Mouse (Mus musculus): ENCODE measurements around the gene Sidt2. TPM values are rescaled to one million over a fixed set of nuclear protein-coding genes. Genes with fewer than 3 reads are reported as not detected.

The Sidt2 gene
- polyA plus RNA-seq, 1 experiment from 2014 or later = 37.6 TPM

DNA sequence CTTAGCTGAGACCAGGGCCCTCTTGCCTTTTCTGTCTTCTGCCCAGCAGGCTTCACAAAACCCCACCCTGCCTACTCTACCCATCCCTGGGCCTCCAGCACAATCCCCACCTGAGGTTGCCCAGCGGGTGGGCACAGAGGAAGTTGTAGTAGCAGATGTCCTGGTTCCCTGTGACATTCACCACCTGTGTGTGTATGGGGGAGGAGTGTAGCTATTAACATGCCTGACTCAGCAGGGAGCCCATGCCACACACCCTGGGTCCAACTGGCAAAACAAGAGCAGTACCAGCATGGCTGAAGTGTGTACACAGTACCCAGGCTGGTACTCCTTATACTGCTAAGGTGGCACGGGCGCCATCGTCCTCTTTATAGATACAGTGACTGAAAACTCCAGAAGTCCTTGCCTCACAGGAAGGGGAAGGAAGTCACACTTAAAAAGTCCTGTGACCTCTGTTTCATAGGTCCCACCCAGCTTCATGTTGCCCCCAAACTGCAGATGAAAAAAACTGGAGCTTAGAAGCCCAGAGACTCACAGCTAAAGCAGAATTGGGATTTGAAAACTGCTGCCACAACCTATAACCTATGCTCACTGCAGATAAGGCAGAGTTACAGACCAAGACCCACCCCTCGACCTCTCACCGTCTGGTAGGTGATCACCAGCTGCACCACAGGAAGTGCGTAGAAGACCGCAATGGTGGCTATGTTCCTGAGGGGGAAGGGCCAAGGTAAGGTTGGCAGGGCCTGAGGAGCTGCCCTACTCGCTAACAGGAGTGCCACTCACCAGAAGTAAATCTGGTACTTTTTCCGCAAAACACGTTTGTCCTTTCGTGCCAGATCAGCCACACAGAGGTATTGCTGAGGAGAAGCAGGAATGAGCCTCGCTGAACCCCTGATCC, 10.3 kb downstream of the Sidt2 start:
- H3K9me3 ChIP-seq = no peaks in the 10 kb centered on the region
- H3K27ac ChIP-seq (replicated peaks) = no peak overlapping the region
- no peaks in the 10 kb centered on the region for H3K27me3 ChIP-seq
- H3K4me2 ChIP-seq (replicated peaks) = no peak overlapping the region
- H3K36me3 ChIP-seq = peaks cover 56% of the 10 kb centered on the region
- no peak overlapping the region for H3K9ac ChIP-seq (replicated peaks)
- no peak for ATAC-seq (replicated peaks)
- no peak overlapping the region for H3K4me3 ChIP-seq
- 88% methylated on average over 13 of the region's 13 CpGs for WGBS
- no peaks in the 10 kb centered on the region for H3K4me1 ChIP-seq

DNA sequence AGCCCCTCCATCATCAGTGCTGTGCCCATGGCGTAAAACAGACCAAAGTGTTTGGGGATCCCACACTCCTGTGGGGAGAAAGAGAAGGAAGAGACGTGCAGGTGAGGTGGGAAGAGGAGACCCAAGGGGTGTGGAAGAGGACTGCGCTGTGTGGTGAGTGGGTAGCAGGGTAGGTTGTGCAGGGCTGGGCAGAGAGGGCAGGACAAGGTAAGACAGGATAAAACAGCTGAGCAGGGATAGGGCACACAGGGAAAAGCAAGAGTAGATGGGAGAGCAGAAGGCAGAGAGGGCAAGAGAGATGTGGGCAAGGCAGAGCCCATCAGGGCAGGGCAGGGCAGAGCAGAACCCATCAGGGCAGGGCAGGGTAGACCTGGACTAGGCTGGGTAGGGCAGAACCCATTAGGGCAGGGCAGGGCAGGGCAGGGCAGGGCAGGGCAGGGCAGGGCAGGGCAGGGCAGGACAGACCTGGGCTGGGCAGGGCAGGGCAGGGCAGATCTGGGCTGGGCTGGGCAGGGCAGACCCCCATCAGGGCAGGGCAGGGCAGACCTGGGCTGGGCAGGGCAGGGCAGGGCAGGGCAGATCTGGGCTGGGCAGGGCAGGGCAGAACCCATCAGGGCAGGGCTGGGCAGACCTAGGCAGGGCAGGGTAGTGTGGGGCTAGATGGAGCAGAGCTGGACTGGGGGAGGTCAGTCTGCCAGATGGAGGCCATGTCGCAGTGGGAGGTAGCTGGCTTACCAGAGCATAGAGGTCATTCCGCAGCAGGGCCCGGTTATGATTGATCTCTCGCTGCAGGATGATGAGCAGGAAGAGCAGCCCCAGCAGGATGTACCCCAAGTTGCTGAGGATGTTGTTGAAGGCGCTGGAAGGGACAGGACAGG, 11.2 kb downstream of the Sidt2 start:
- Histone ChIP-seq H3K27ac (replicated peaks) (no peak overlapping the region), H3K9me3 (no peaks in the 10 kb centered on the region), H3K27me3 (no peaks in the 10 kb centered on the region), H3K9ac (replicated peaks) (no peak overlapping the region), H3K4me1 (no peaks in the 10 kb centered on the region), H3K4me2 (replicated peaks) (no peak overlapping the region), H3K36me3 (peaks cover 50% of the 10 kb centered on the region), H3K4me3 (no peak overlapping the region)
- WGBS = 89% methylated on average over 8 of the region's 8 CpGs
- ATAC-seq (replicated peaks) = no peak

DNA sequence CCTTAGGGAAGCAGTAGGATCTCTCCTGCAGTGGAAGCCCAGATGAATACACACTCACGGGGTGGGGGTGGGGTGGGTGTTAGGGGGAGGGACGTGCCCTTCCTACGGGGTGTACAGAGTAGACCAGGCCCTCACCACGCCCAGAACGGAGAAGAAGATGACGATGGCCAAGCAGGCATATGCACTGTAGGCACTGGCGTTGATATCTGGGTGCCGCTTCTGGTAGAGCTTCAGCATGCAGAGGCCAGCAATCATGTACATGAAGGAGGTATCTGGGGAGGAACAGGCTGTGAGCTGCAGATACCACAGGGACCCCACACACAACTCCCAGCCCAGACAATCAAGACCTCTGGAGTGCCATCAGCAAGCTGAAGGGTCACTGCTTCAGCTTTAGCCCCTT, 12.1 kb downstream of the Sidt2 start:
- Histone ChIP-seq H3K27ac (replicated peaks) (no peak overlapping the region), H3K9me3 (no peaks in the 10 kb centered on the region), H3K9ac (replicated peaks) (no peak overlapping the region), H3K4me1 (no peaks in the 10 kb centered on the region), H3K4me3 (no peak overlapping the region), H3K27me3 (no peaks in the 10 kb centered on the region), H3K36me3 (peaks cover 54% of the 10 kb centered on the region), H3K4me2 (replicated peaks) (no peak overlapping the region)
- no peak for ATAC-seq (replicated peaks)
- WGBS = 95% methylated on average over 8 of the region's 8 CpGs

DNA sequence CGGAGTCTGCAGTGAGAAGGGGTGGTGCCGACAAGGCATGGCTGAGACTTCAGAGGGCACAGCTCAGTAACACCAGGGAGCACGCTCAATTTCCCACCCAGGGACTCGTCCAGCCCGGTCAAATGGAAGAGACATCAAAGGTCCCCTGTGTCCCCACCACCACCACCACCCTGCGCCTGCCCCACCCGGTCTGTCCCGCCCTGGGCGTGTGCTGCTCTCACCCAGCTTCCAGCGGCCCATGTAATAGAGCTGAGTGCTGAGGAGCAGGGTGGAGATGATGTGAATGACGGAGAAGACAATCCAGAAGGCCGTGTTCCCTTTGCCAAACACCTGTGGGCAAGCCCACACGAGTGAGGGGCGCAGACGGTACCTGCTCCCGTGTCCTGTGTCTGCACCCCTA, 12.6 kb downstream of the Sidt2 start:
- Histone ChIP-seq H3K4me2 (replicated peaks) (no peak overlapping the region), H3K4me3 (no peak overlapping the region), H3K9me3 (no peaks in the 10 kb centered on the region), H3K9ac (replicated peaks) (no peak overlapping the region), H3K36me3 (peaks cover 57% of the 10 kb centered on the region), H3K27me3 (no peaks in the 10 kb centered on the region), H3K4me1 (no peaks in the 10 kb centered on the region), H3K27ac (replicated peaks) (no peak overlapping the region)
- WGBS = 91% methylated on average over 16 of the region's 16 CpGs
- no peak for ATAC-seq (replicated peaks)

DNA sequence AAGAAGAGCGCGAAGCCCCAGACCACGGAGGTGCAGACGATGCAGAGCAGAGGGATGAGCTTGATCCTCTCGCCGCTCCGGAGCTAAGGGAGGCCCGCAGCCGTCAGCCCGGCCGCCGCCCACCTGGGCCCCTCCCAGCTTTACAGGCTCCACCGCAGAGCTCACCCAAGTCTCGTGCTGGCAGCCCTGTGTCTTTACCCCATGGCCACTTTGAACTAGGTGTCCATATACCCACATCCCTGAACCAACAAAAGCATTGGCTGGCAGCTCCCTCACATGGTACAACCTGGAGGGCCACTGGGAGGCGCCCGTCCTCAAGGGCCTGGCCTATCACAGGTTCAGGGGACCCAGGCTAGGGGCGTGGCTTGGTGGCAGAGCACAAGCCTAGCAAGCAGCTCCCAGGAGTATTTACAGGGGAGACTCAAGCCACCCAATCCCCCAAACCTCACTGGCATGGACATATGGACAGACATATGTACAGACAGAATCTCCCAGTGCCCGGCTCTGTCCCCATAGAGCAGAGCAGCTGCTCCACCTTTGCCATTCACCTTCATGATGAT, 13.6 kb downstream of the Sidt2 start:
- no peak overlapping the region for H3K9ac ChIP-seq (replicated peaks)
- H3K36me3 ChIP-seq = peaks cover 58% of the 10 kb centered on the region
- H3K4me2 ChIP-seq (replicated peaks) = no peak overlapping the region
- H3K9me3 ChIP-seq = no peaks in the 10 kb centered on the region
- WGBS = 62% methylated on average over 18 of the region's 18 CpGs
- no peak overlapping the region for H3K4me3 ChIP-seq
- ATAC-seq (replicated peaks) = no peak
- H3K27me3 ChIP-seq = no peaks in the 10 kb centered on the region
- H3K27ac ChIP-seq (replicated peaks) = no peak overlapping the region
- no peaks in the 10 kb centered on the region for H3K4me1 ChIP-seq

DNA sequence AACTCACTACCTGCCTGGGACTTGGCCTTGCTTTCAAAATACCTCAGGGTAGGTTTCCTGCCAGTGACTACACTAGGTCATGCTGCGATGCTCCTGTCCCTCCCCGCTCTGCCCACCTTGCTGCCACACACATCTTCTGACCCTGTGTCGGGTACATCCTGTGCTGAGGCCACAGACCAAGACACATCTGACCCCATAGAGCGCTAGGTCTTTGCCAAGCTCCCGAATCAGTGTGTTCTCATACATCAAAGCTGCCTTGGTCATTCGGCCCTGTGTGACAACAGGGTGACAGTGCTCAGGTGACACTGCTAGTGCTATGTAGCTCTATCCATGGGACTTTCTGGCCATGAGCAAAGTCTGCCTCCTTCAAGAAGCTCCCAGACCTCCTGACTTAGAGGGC, 15.3 kb downstream of the Sidt2 start:
- Histone ChIP-seq H3K4me1 (peaks cover 3% of the 10 kb centered on the region; the same call in 1 of the 2 replicates), H3K27ac (replicated peaks) (no peak overlapping the region), H3K4me3 (no peak overlapping the region), H3K9ac (replicated peaks) (no peak overlapping the region), H3K36me3 (peaks cover 44% of the 10 kb centered on the region), H3K4me2 (replicated peaks) (no peak overlapping the region), H3K9me3 (no peaks in the 10 kb centered on the region), H3K27me3 (no peaks in the 10 kb centered on the region)
- no peak for ATAC-seq (replicated peaks)
- WGBS = 99% methylated on average over 6 of the region's 6 CpGs

DNA sequence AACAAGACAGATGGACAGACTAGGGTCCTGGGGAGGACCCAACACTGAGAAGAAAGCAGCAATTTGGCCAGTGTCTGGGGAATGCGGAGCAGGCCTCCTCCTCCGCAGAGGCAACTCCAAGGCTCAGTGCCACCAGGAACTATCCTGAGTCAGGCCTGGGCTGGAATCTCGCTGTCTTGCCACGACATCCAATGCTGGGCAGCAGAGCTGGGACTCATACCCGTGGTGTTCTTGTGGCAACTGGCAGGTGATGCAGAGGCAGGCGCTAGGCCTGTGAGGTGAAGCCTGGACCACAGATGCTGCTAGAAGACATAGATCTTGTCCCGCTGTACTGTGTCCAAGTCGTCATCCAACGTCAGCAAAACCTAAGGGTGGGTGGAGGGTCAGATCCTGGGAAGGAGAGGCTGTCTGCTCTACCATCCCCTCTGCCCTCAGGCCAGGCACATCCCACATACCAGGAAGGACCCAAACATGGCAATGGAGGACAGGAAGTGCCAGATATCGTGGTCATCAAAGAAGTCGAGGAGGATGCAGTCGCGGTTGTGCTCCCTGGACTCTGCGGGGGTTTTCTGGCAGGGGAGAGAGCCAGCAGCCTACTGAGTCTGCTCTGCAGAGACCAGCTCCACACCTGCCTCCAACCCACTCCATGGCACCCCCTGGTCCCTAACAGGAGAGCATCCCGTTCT, 16.0 kb downstream of the Sidt2 start:
- Histone ChIP-seq H3K27me3 (no peaks in the 10 kb centered on the region), H3K9me3 (no peaks in the 10 kb centered on the region), H3K4me2 (replicated peaks) (no peak overlapping the region), H3K27ac (replicated peaks) (no peak overlapping the region), H3K36me3 (peaks cover 38% of the 10 kb centered on the region), H3K4me3 (no peak overlapping the region), H3K4me1 (peaks cover 3% of the 10 kb centered on the region; the same call in 1 of the 2 replicates), H3K9ac (replicated peaks) (no peak overlapping the region)
- ATAC-seq (replicated peaks) = no peak
- WGBS = 89% methylated on average over 15 of the region's 15 CpGs

DNA sequence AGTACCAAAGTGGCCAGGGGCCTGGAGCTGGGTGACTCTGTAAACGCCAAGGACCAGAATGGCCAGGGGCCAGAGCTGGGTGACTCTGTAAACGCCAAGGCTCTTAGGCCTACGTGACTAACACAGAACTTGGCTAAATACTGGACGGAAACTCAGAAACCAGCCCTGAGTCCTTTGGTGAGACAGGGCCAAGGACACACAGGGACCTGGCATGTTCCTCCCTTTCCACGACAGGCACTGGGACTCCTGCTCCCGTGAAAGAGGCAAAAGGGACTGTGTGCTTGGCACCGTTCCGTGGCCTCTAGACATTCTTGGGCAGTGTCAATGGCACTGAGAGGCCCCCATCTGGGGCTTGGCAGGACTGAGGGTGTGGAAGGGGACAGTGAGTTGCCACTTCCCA, 17.0 kb downstream of the Sidt2 start:
- H3K36me3 ChIP-seq = peaks cover 31% of the 10 kb centered on the region
- no peak for ATAC-seq (replicated peaks)
- H3K27me3 ChIP-seq = no peaks in the 10 kb centered on the region
- no peak overlapping the region for H3K4me2 ChIP-seq (replicated peaks)
- no peak overlapping the region for H3K4me3 ChIP-seq
- peaks cover 4% of the 10 kb centered on the region for H3K4me1 ChIP-seq
- 88% methylated on average over 8 of the region's 8 CpGs for WGBS
- H3K27ac ChIP-seq (replicated peaks) = no peak overlapping the region
- H3K9me3 ChIP-seq = no peaks in the 10 kb centered on the region
- H3K9ac ChIP-seq (replicated peaks) = no peak overlapping the region

DNA sequence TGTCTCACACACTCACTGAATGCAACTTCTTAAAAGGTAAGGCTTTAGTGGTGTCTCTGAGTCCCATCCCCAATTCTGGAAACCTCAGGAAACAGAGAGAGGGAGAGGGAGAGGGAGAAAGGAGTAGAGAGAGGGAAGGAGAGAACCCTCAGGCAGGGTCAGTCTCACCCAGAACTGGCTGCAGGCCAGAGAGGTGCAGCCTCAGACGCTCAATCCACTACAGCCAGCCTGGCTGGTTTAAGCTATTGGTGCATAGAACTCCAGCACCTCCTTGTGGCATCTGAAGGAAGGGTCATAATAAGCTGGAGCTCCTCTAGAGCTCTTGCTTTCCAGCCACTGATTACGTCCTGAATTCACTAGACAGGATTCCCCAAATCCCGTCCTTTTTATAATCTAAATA, 18.2 kb downstream of the Sidt2 start:
- H3K27me3 ChIP-seq = no peaks in the 10 kb centered on the region
- H3K9ac ChIP-seq (replicated peaks) = no peak overlapping the region
- no peak overlapping the region for H3K4me3 ChIP-seq
- WGBS = 24% methylated on average over 3 of the region's 3 CpGs
- H3K4me2 ChIP-seq (replicated peaks) = no peak overlapping the region
- H3K4me1 ChIP-seq = peaks cover 9% of the 10 kb centered on the region
- peak; percentile 58; the same call in 1 of the 2 replicates for ATAC-seq (replicated peaks)
- no peak overlapping the region for H3K27ac ChIP-seq (replicated peaks)
- peaks cover 23% of the 10 kb centered on the region for H3K36me3 ChIP-seq
- no peaks in the 10 kb centered on the region for H3K9me3 ChIP-seq

DNA sequence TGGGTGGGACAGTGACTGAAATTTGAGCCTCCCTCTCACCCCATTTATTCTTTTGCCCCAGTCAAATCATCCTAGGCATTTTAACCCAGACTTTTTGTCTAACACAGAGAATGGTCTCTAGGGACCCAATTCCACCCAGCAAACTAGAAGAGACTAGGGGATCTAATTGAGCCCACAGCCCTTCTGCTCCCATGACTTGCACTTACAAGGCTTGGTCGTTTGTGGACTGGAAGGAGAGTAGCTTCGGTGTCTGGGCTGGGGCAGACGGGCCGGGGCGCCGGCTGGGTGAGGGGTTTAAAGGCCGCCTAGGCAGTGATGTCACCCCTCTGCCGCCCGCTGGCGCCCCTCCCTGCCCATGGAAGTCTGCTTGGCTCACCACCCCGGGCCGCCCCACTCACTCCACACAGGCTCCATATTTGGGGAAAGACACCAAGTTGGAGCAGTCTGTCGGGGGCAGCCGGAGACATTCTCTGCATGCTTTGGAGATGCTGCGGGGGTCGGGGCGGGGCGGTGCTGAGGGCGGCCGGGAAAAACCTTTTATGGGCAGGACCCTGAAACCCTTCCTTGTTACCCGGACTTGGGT, 19.3 kb downstream of the Sidt2 start, which contains the start of gene Tagln:
TSS of gene Tagln (minus strand) at position 431 of the 583 bp plus-strand sequence.
- no peak within 1 kb of the TSS for H3K27ac ChIP-seq (replicated peaks)
- H3K4me3 ChIP-seq = peak within 1 kb of the TSS; percentile 12
- 11% methylated on average over 21 of the region's 21 CpGs for WGBS
- H3K9ac ChIP-seq (replicated peaks) = 0 out of 2 replicates have a peak within 1 kb of the TSS, but pooled peaks have one; percentile 9
- H3K9me3 ChIP-seq = no peaks in the 10 kb centered on the region
- peaks cover 9% of the 10 kb centered on the region for H3K4me1 ChIP-seq
- peak within 1 kb of the TSS; percentile 24; the same call in 1 of the 2 replicates for H3K4me2 ChIP-seq (replicated peaks)
- peaks cover 24% of the 10 kb centered on the region for H3K36me3 ChIP-seq
- ATAC-seq (replicated peaks) = no peak
- no peaks in the 10 kb centered on the region for H3K27me3 ChIP-seq
